Mouse (Mus musculus): ENCODE measurements around the gene Atr.

DNA sequence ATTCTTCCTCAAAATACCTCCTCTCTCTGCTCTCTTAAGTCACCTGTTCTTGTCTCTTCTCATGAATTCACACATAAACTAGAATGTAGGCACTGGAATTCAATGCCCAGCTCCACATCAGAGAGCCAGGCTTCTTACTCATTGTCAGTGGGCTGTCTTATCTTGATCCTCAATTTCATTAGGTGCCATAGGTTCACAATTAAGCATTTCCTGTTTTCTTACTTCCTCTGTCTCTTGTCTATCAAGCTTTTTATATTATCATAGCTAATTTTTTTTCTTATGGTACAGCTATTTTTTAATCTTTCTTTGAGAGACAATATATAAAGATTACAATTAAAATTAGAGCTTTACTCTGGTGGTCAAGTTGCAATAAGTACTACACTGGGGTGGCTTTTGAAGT, 103.7 kb downstream of the Atr start:
- TF ChIP-seq CTCF (IDR thresholded peaks at IDR 0.05; ENCODE audit: borderline replicate concordance, extremely low read depth, insufficient read depth, insufficient read length) (no peak), POLR2A (IDR thresholded peaks at IDR 0.05; ENCODE audit: borderline replicate concordance, extremely low read depth, insufficient read depth, insufficient read length, poor library complexity, severe bottlenecking) (no peak)
